Mouse (Mus musculus) layer of hippocampus, postnatal 36 days (tissue): Measurements from ENCODE around the gene Ccdc189. TPM values are rescaled to one million over a fixed set of nuclear protein-coding genes. Genes with fewer than 3 reads are reported as not detected.
"Not testable (repeated sequence)": the region's sequence is repeated elsewhere in the genome, so short reads cannot be mapped to it uniquely, and the experiment has no call there.

Source experiments
- DNase-seq, 2 experiments: peaks; one replicate each; pipeline ENCODE4 v3.0.0; 2022
- total RNA-seq, 2 experiments: library from RNA; stranded (reverse); gene quantifications; 2 replicates each; pipeline ENCODE4 v1.2.3; 2021

Gene Ccdc189
- total RNA-seq: 1 to 10 TPM; 8.4 to 8.6 TPM

GRCm38 (mm10) chr7:127588011-127588871, at the start of gene Ccdc189, which contains the start of gene Rnf40:
Gene Ccdc189 (minus strand): TSS chr7:127588595.
Gene Rnf40 (plus strand): TSS chr7:127588767.
- peak; percentile 92 to 95 for DNase-seq

DNA sequence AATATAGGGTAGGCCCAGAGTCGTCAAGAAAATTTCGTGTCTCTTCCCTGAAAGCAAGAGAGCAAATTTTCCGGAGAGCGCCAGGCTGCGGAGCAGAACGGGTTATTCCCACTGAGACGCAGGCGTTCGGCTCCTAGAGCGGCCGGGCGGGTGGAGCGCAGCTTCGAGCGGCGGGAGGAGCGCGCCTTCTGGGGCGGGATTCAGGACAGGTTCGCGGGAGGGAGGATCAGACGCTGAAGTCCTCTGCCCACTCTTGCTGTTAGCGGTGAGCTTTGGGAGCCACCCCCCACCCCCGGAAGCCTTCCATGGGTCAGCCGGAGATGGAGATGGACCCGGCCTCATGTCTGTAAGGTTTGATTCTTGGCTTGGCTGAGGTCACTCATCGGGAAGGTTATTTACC, 48.6 kb upstream of the Ccdc189 start:
- peak; percentile 77 to 80 for DNase-seq

DNA sequence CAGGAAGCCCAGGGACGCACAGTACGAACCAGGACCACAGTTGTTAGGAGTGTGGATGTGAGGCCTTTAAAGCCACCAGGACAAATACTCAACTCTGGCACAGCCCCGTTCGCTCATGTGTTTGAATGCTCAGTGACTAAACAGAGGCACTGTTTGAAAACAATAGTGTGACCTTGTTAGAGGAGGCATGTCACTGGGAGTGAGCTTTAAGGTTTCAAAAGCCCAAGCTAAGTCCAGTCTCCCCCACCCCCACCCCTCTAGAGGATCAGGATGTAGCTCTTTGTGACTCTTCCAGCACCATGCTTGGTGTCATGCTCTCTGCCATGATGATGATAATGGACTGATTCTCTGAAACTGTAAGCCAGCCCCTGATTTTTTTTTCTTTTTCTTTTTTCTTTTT, 43.0 kb upstream of the Ccdc189 start:
- DNase-seq: no peak

GRCm38 (mm10) chr7:127628646-127629045, 40.3 kb upstream of the Ccdc189 start:
- no peak for DNase-seq

DNA sequence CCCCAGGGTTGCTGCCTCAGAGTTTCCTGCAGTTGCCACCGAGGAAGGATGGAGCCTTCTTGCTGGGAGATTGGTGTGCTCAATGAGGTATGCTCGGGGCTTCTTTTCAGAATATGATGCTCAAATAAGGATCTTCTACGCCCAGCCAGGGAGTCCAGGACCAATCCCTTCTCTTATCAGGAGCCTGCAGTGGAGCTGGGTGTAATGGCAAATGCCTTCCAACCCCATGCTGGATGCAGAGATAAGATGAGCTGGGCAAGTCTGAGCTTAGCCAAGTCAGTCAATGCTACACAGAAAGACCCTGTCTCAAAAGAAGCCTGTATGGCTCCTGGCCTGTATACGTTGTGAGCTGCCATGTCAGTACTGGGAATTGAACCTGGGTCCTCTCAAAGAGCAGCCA, 38.1 kb upstream of the Ccdc189 start:
- no peak for DNase-seq

- DNase-seq: no peak
Observed at GRCm38 (mm10) chr7:127626039-127626438, 37.6 kb upstream of the Ccdc189 start.

GRCm38 (mm10) chr7:127618402-127618801, 30.0 kb upstream of the Ccdc189 start:
- not testable (repeated sequence) for DNase-seq

- DNase-seq: no peak
Observed at GRCm38 (mm10) chr7:127617962-127618361, 29.6 kb upstream of the Ccdc189 start.

DNA sequence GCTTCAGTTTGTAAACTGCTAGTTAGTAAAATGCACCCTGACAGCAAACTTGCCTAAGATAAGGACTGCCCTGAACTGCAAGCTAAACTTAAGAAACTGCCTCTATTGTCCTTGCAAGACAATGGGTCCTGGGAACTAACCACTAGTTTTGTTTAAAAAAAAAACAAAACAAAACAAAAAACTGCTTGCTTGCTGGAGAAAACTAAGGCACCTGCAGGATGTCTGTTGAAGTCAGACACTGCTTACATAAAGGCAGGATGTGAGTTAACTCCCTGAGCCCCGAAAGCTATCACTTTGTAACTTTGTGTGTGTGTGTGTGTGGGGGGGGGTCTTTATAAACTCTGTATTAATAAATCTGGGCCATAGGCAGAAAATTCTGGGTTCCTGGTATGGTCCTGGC, 28.5 kb upstream of the Ccdc189 start:
- no peak for DNase-seq

DNA sequence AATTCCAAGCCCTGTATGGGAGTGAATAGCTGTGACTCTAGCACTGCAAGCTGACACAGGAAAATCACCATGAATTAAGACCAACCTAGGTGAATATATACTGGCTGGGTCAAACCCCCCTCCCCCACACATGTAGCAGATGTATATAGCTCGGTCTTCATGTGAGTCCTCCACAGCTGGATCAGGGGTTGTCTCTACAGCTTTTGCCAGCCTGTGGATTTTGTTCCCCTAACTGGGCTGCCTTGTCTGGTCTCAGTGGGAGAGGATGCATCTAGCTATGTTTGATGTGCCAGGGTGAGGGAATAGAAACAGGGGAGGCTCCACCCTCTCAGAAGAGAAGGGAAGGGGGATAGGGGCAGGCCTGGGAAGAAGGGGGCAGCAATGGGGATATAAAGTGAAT, 27.9 kb upstream of the Ccdc189 start:
- no peak for DNase-seq

DNA sequence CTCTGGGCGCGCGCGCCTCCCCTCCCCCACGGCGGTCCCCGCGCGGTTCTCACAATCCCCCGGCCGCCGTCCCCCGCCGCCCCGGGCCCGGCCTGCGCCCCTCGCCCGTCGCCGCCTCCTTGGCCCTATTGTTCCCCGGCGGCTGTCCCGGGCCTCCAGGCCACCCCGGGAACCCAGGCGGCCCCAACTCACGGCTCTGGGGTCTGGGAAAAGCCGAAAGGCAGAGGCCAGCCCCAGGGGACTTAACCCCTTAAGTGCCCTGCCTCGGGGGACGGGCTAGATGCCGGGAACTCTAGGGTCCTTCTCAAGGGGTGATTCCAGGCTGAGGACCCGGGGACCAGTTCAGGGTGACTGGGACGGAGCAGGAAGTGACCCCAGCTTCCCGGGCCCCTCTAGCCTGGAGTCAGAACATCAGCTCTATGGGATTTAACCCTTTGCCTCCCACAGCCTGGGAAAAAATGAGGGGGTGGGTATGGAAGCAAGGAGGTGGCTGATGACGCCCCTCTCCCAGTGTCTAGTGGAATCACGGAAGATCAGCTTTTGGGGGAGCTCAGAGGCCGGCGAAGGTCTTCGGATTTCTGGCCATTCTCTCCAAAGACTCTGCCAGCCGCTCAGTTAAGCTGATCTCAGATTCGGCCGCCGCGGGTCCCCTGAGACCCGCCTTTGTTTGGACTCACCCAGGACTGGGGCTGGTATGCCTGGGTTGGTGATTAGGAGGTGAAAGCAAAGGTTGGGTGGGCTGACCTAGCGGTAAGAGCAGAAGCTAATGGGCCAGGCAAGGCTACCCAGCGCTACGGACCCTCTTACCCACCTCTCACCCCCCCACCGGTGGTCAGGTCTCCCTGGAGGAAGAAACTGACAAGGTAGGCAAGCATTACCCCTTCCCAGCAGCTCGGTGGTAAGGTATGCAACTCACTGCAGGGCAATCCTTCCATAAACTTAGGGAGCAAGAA, 26.8 kb upstream of the Ccdc189 start, which contains the start of gene Zfp629:
Zfp629 (minus strand) TSS at position 907 of the 953 bp plus-strand sequence.
- DNase-seq: peak; percentile 72 to 77

- no peak for DNase-seq
Observed at GRCm38 (mm10) chr7:127614511-127614890, 26.1 kb upstream of the Ccdc189 start.

DNA sequence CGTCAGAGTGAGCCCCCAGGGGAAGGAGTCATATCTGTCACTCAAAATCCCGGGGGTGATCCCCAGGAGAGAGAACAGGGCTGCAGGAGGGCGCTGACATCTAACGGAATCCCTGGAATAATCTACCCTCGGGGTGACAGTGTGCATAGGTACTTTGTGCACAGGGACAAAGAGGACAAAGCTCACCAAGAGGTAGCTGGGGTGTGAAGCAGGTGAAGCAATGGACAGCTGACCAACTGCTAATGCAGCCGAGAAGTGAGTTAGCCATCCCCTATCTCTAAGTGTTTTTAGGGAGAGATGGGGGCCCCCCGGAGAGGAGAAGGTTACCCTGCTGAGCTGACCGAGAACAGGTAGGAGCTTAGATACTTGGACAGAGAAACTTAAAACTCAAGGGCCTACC, 25.7 kb upstream of the Ccdc189 start:
- no peak for DNase-seq

DNA sequence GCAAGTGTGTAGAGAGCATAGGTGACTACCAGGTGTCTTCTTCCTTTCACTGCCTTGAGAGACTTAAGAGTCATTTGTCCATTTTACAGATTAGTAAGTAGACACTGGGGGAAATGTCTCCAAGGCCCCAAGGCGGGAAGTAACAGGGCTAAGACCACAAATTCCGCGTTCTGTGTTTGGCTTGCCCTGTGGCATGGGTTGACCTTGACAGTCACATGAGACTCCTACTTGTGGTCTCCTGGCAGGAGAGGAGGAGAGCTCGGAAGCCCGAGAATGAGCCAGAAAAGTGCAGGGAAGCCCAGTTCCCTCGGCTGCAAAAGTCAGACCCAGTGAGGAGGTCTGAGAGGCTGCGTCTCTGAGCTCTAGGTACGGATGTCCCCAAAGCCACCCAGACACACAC, 25.1 kb upstream of the Ccdc189 start:
- no peak for DNase-seq

DNA sequence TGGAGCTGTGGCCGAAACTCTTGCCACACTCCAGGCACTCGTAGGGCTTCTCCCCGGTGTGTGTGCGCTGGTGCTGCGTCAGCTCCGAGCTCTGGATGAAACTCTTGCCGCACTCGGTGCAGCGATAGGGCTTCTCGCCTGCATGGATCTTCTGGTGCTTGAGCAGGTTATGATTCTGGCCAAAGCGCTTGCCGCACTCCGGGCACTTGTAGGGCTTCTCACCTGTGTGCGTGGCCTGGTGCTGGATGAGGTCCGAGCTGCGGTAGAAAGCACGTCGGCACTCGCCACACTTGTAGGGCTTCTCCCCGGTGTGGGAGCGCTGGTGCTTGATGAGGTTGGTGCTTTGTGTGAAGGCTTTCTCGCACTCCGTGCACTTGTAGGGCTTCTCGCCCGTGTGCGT, 23.2 kb upstream of the Ccdc189 start:
- DNase-seq: no peak

DNA sequence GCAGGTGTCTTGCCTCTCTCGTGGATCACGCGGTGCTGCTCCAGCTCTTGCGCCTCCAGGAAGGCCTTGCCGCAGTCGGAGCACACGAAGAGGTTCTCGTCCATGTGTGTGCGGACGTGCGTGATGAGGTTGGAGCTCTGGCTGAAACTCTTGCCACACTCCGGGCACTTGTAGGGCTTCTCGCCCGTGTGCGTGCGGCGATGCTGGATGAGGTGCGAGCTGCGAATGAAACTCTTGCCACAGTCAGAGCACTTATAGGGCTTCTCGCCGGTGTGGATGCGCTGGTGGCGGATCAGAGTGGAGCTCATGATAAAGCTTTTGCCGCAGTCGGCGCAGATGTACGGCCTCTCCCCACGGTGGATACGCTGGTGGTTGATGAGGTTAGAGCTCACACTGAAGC, 22.6 kb upstream of the Ccdc189 start:
- no peak for DNase-seq

DNA sequence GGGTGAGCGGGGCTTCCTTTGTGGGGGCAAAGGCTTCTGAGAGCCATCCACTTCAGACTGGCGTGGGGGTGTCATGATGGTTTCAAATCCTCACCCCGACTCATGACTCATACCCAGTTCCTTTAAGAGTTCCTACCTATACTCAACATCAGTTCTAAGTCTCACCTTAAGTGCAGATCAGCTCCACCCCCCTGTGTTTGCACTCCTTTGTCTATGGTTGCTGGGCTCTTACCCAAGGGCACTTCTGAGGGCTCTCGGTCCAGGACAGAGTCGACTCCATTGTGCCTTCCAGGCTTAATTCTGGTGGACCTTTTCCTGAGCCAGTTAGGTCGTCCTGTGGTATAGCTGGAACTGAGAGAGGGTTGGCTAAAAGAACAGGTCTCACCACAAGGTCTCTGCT, 18.8 kb upstream of the Ccdc189 start:
- no peak for DNase-seq

DNA sequence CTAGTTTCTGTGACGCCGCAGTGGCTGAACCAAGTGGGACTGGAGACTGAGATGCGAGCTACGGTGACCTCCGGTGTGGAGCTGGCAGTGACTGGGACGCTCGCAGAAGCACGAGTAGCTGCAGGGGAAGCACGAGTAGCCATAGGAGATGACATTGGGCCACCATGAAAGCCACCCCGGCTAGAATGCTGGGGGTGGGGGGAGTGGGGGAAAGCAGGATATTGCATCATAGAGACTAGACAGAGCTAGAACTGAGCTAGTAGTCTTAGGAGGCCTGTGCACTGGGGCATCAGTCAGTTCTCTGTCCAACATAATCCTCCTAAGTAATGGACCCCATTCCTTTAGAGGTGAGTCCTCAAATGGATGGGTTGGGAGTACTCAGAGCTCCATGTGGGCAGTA, 15.9 kb upstream of the Ccdc189 start:
- DNase-seq: no peak

DNA sequence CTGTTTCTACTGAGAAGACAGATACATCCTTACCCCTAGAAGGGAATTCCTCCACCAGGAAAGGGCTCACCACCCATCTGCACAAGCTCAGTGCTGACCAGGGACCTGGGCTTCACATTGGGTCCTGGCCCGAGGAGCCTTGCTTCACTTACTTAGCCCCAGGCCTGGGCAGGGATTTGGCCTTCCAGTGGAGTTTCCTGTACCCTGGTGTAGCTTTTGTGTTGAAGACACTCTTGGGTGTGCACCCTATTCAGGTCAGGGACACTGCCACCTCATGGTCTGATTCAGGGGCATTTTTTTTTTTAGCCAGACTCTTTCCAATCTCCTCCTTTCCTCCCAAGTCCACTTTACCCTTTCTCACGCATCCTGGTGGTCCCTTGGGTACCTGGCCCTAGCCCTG, 14.5 kb upstream of the Ccdc189 start:
- DNase-seq: no peak

GRCm38 (mm10) chr7:127601735-127602134, 13.3 kb upstream of the Ccdc189 start:
- no peak for DNase-seq

DNA sequence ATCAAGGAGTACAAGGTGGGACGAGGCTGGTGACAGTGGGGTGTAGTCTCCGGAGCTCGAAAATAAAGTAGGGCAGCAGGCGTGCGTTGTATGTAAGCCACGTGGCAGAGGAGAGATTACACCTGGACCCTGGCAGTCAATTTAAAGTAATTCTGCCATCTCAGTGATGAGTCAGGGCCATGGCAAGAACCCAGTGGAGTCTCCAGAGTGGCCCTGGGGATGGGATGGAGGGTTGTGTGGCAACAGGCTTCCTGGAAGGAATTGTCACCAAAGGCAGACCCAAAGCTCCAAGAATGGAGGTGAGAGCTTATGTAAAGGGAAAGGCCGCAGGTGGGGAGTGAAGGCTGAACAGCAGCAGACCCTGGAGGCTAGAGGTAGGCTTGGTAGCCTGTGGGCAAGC, 12.2 kb upstream of the Ccdc189 start:
- DNase-seq: no peak

DNA sequence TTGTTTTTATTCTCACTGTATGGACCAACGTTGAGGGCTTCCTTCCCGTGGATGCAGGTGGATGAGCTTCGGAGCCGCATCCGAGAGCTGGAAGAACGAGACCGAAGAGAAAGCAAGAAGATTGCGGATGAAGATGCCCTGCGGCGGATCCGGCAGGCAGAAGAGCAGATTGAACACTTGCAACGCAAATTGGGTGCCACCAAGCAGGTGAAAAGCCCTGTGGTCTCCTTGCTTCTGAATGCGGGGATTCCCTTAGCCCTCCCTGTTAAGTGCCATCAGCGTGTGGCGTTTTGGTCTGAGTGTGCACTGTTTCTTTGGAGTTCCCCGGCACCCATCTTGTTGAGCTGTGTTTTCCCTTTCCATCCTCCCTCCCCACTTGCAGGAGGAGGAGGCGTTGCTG, 8.4 kb upstream of the Ccdc189 start:
- DNase-seq: no peak

- no peak for DNase-seq
Observed at GRCm38 (mm10) chr7:127592575-127592974, 4.2 kb upstream of the Ccdc189 start.
